Comparison of ENCODE assay signal across 10 mouse cellular contexts in the genomic region with DNA sequence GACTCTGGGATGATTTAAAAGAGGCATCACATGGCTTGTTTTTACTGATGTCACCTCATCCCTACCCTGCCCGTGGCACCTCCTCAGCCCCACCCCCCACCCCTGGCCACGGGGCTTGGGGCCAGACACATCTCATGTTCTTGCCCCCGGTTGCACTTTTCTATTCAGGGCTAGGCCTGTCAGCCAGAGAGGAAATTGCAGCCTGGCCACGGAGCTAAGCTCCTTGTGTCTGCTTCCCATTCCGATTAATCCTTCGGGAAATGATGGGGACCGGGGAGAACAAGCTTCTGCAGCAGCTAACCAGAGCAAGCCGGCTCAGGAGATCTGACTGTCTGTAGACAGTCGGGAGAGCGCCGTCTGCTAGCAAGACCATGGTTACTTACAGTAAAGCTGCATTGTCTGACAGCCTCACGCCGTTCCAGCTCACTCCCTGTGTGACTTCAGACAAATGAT. TPM values are rescaled to one million over a fixed set of nuclear protein-coding genes. Genes with fewer than 3 reads are reported as not detected.
A peak's percentile ranks its signal among the peaks of the same experiment; 100 is the strongest.
DNase-seq lines count a peak whose midpoint lies in the region; ATAC-seq lines count a peak whose summit lies in the region.
"Had no signal": no experiment of that assay in that cellular context is flagged by ENCODE, and none has a peak within 500 bp of the region (broad histone marks: within the 10 kb centered on the region; RNA-seq: fewer than 3 reads in every experiment).

No protein-coding gene starts in this region.

- DNase-seq in heart, adult 18-20 months = peak; percentile 35 to 56
- no peak for DNase-seq in heart, embryonic 10.5 days (ENCODE audit: low spot score)
- peak; percentile 54 for DNase-seq in fibroblast of lung, adult 2 months (ENCODE audit: low read depth)
- DNase-seq in spleen, postnatal 10 days (ENCODE audit: low spot score in 2 of 2) = no peak
- DNase-seq in cerebellum, adult 11-12 months = no peak
- no peak for DNase-seq in right cerebral cortex, postnatal 14 days

- no peaks in the 10 kb centered on the region for H3K9me3 ChIP-seq in heart, embryonic 10.5 days
- no peaks in the 10 kb centered on the region for H3K9me3 ChIP-seq in hindbrain, embryonic 12.5 days (replicated peaks)
- H3K9me3 ChIP-seq in lung, embryonic 15.5 days = no peaks in the 10 kb centered on the region

- H3K4me2 ChIP-seq in hindbrain, embryonic 12.5 days (replicated peaks) = no peak overlapping the region
- no peak overlapping the region for H3K4me2 ChIP-seq in lung, embryonic 15.5 days

- H3K36me3 ChIP-seq in heart, embryonic 10.5 days = peaks cover 82% of the 10 kb centered on the region
- peaks cover 68% of the 10 kb centered on the region for H3K36me3 ChIP-seq in hindbrain, embryonic 12.5 days
- H3K36me3 ChIP-seq in lung, embryonic 15.5 days = peaks cover 58% of the 10 kb centered on the region

- H3K4me1 ChIP-seq in heart, embryonic 10.5 days = peaks cover 21% of the 10 kb centered on the region
- H3K4me1 ChIP-seq in hindbrain, embryonic 12.5 days = peaks cover 15% of the 10 kb centered on the region
- peaks cover 4% of the 10 kb centered on the region; the same call in 1 of the 2 replicates for H3K4me1 ChIP-seq in lung, embryonic 15.5 days

- no peaks in the 10 kb centered on the region for H3K27me3 ChIP-seq in heart, embryonic 10.5 days (ENCODE audit: insufficient read depth, poor library complexity, severe bottlenecking)
- H3K27me3 ChIP-seq in hindbrain, embryonic 12.5 days = no peaks in the 10 kb centered on the region
- H3K27me3 ChIP-seq in lung, embryonic 15.5 days = no peaks in the 10 kb centered on the region
- H3K27me3 ChIP-seq: CH12.LX had no signal

- H3K4me3 ChIP-seq in heart, embryonic 10.5 days = no peak overlapping the region
- no peak overlapping the region for H3K4me3 ChIP-seq in hindbrain, embryonic 12.5 days
- no peak overlapping the region for H3K4me3 ChIP-seq in lung, embryonic 15.5 days

- 0 out of 2 replicates have a peak, but pooled peaks have one; percentile 18 for ATAC-seq in hindbrain, embryonic 12.5 days (ENCODE audit: low FRiP score)
- peak; percentile 66; the same call in 1 of the 2 replicates for ATAC-seq in lung, embryonic 15.5 days (ENCODE audit: borderline replicate concordance, extremely low read depth, low FRiP score, low TSS enrichment)

- 56% methylated on average over 13 of the region's 13 CpGs for WGBS in heart, embryonic 10.5 days
- 67% methylated on average over 13 of the region's 13 CpGs for WGBS in hindbrain, embryonic 12.5 days
- 49% methylated on average over 13 of the region's 13 CpGs for whole genome bisulfite sequencing in lung, embryonic 15.5 days

- no peak overlapping the region; the same call in 1 of the 2 replicates for H3K27ac ChIP-seq in heart, embryonic 10.5 days
- peak overlapping the region; percentile 64 for H3K27ac ChIP-seq in hindbrain, embryonic 12.5 days
- H3K27ac ChIP-seq in lung, embryonic 15.5 days = peak overlapping the region; percentile 53; the same call in 1 of the 2 replicates

- no peak overlapping the region for H3K9ac ChIP-seq in hindbrain, embryonic 12.5 days
- H3K9ac ChIP-seq in lung, embryonic 15.5 days = no peak overlapping the region

RNA-seq across cellular contexts. Expression of a gene that starts 40.7 kb away (rescaled TPM):
- not detected for total RNA-seq in heart, adult 18-20 months (2021)
- not detected in 2 replicates for polyA plus RNA-seq in heart, embryonic 10.5 days (2016; fragmentation: Nextera tagmentation; extraction: Ambion mirVana)
- polyA plus RNA-seq in hindbrain, embryonic 12.5 days (2016; fragmentation: Nextera tagmentation; extraction: Ambion mirVana) = not detected in 2 replicates
- not detected in 2 replicates for polyA plus RNA-seq in lung, embryonic 15.5 days (2015; fragmentation: Nextera tagmentation; extraction: Ambion mirVana)
- total RNA-seq: CH12.LX; hematopoietic stem cell, adult 5-6 weeks had no signal

RNA-seq across cellular contexts. Expression of a gene that starts 50.3 kb away (rescaled TPM):
- total RNA-seq in heart, adult 18-20 months (2021) = 1 to 10 TPM in 1 of 2 experiments, under 1 TPM in 1; 0.10 to 1.1 TPM
- polyA plus RNA-seq in heart, embryonic 10.5 days (2016; fragmentation: Nextera tagmentation; extraction: Ambion mirVana) = 0.19 and 0.28 TPM in 2 replicates
- polyA plus RNA-seq in hindbrain, embryonic 12.5 days (2016; fragmentation: Nextera tagmentation; extraction: Ambion mirVana) = 0.34 and 0.42 TPM in 2 replicates
- polyA plus RNA-seq in lung, embryonic 15.5 days (2015; fragmentation: Nextera tagmentation; extraction: Ambion mirVana) = 1.1 and 3.7 TPM in 2 replicates

Comparison
In these comparisons a context has a peak if more than half of its experiments do, and no peak if none do; other contexts are left out.
1. DNase-seq: peak in heart, adult 18-20 months (2 of 2) and fibroblast of lung, adult 2 months (single experiment); none in heart, embryonic 10.5 days (single experiment), spleen, postnatal 10 days (0 of 2), cerebellum, adult 11-12 months (single experiment) and right cerebral cortex, postnatal 14 days (single experiment).